Mouse (Mus musculus) cerebellum, postnatal 25 days (tissue): ENCODE measurements at regions not wholly inside any gene's neighbourhood (a gene's known extent, or its start where the extent isn't known, plus 50 kb on each side); places are given as distances from the start of the nearest gene placed in this dataset.

Source experiments
- DNase-seq, 2 experiments: peaks; one replicate each; pipeline ENCODE4 v3.0.0; 2021; ENCODE audit warnings: mixed read lengths in 2 of 2

GRCm38 (mm10) chr16:97686561-97686960, 75.6 kb upstream of the Tmprss2 start:
- no peak for DNase-seq

GRCm38 (mm10) chr16:97685603-97686285, 74.7 kb upstream of the Tmprss2 start:
- DNase-seq = no peak

- DNase-seq = no peak
Observed at GRCm38 (mm10) chr16:97681191-97681590, 70.2 kb upstream of the Tmprss2 start.

GRCm38 (mm10) chr16:97679820-97680219, 68.8 kb upstream of the Tmprss2 start:
- no peak for DNase-seq

- no peak for DNase-seq
Observed at GRCm38 (mm10) chr16:97679252-97679651, 68.3 kb upstream of the Tmprss2 start.

GRCm38 (mm10) chr16:97677621-97678020, 66.6 kb upstream of the Tmprss2 start:
- no peak for DNase-seq

- no peak for DNase-seq
Observed at GRCm38 (mm10) chr16:97673576-97673975, 62.6 kb upstream of the Tmprss2 start.

GRCm38 (mm10) chr16:97670131-97671038, 59.4 kb upstream of the Tmprss2 start:
- DNase-seq = peak; percentile 22 to 51

- no peak for DNase-seq
Observed at GRCm38 (mm10) chr16:97667536-97667935, 56.5 kb upstream of the Tmprss2 start.

- DNase-seq = no peak
Observed at GRCm38 (mm10) chr16:97665518-97665917, 54.5 kb upstream of the Tmprss2 start.
